Mouse (Mus musculus) lung, adult 2 months (tissue): ENCODE results near the gene Ccng2.

ENCODE experiments used
- CTCF ChIP-seq: fragments of 200-500 bp; IDR thresholded peaks from 2 replicates; pipeline ENCODE4 v1.5.1; 2011; ENCODE audit warnings: mild to moderate bottlenecking, low read length, control low read depth; ENCODE audit not compliant: insufficient read depth
- POLR2A ChIP-seq: fragments of 200-500 bp; IDR thresholded peaks from 2 replicates; pipeline ENCODE4 v1.6.1; 2011; ENCODE audit warnings: low read depth, mild to moderate bottlenecking, control low read depth, low read length, borderline replicate concordance; ENCODE audit errors: extremely low read depth

- TF ChIP-seq CTCF (no peak), POLR2A (no peak)
Measured at GRCm38 (mm10) chr5:93264136-93264700, 2.8 kb upstream of the Ccng2 start.
